Mouse (Mus musculus) common myeloid progenitor, adult 5-6 weeks (primary cell): ENCODE measurements at regions not wholly inside any gene's neighbourhood (a gene's known extent, or its start where the extent isn't known, plus 50 kb on each side); places are given as distances from the start of the nearest gene placed in this dataset.
"Not testable (repeated sequence)": the region's sequence is repeated elsewhere in the genome, so short reads cannot be mapped to it uniquely, and the experiment has no call there.

Source experiments
- ATAC-seq: replicated peaks from 2 replicates; pipeline ENCODE4 v1.8.0; 2016; ENCODE audit warnings: low read depth, mild to moderate bottlenecking, moderate TSS enrichment, inconsistent platforms; ENCODE audit not compliant: poor library complexity, severe bottlenecking

- no peak for ATAC-seq
Observed at GRCm38 (mm10) chr12:113241373-113242193, 55.9 kb downstream of the Tmem121 start.

GRCm38 (mm10) chr12:113242194-113242510 lies 56.4 kb downstream of the Tmem121 start:
- ATAC-seq, result no peak

- ATAC-seq, result no peak
Observed at GRCm38 (mm10) chr12:113244685-113245084, 59.0 kb downstream of the Tmem121 start.

GRCm38 (mm10) chr12:113253446-113254424 lies 68.0 kb downstream of the Tmem121 start:
- not testable (repeated sequence) for ATAC-seq

GRCm38 (mm10) chr12:113255331-113255730 lies 69.6 kb downstream of the Tmem121 start:
- no peak for ATAC-seq

- no peak for ATAC-seq
Observed at GRCm38 (mm10) chr12:113256628-113257027, 70.9 kb downstream of the Tmem121 start.

GRCm38 (mm10) chr12:113257243-113257642 lies 71.5 kb downstream of the Tmem121 start:
- no peak for ATAC-seq

GRCm38 (mm10) chr12:113259476-113259875 lies 73.7 kb downstream of the Tmem121 start:
- no peak for ATAC-seq

- ATAC-seq, result no peak
Observed at GRCm38 (mm10) chr12:113260304-113260703, 74.6 kb downstream of the Tmem121 start.

- no peak for ATAC-seq
Observed at GRCm38 (mm10) chr12:113275934-113276333, 90.2 kb downstream of the Tmem121 start.

GRCm38 (mm10) chr12:113276355-113276942 lies 90.7 kb downstream of the Tmem121 start:
- ATAC-seq, result no peak

- ATAC-seq, result peak; percentile 94
Observed at GRCm38 (mm10) chr12:113277741-113278140, 92.0 kb downstream of the Tmem121 start.

GRCm38 (mm10) chr12:113292029-113292809 lies 106.5 kb downstream of the Tmem121 start:
- no peak for ATAC-seq

- ATAC-seq, result peak; percentile 57; the same call in 1 of the 2 replicates
Observed at GRCm38 (mm10) chr12:113295924-113296323, 110.2 kb downstream of the Tmem121 start.

GRCm38 (mm10) chr12:113305973-113306372 lies 120.2 kb downstream of the Tmem121 start:
- ATAC-seq, result 0 out of 2 replicates have a peak, but pooled peaks have one; percentile 25

- ATAC-seq, result no peak
Observed at GRCm38 (mm10) chr12:113313319-113313718, 127.6 kb downstream of the Tmem121 start.

- ATAC-seq, result peak; percentile 96
Observed at GRCm38 (mm10) chr12:113314624-113315023, 128.9 kb downstream of the Tmem121 start.

GRCm38 (mm10) chr12:113321086-113321485 lies 135.4 kb downstream of the Tmem121 start:
- 0 out of 2 replicates have a peak, but pooled peaks have one; percentile 39 for ATAC-seq

GRCm38 (mm10) chr12:113322173-113322572 lies 136.4 kb downstream of the Tmem121 start:
- no peak for ATAC-seq

GRCm38 (mm10) chr12:113327851-113328250 lies 142.1 kb downstream of the Tmem121 start:
- no peak for ATAC-seq
